Mouse (Mus musculus) hematopoietic stem cell, adult 5-6 weeks (primary cell): ENCODE measurements around the gene Dtnb. TPM values are rescaled to one million over a fixed set of nuclear protein-coding genes. Genes with fewer than 3 reads are reported as not detected.

Experiments used
- ATAC-seq, 2 experiments: fragments of 125-278 bp in 1 of 2; replicated peaks in 1 of 2; 2 replicates each; pipeline ENCODE4 v1.8.0; 2016 to 2017; ENCODE audit warnings: inconsistent platforms in 2 of 2, mild to moderate bottlenecking in 2 of 2, moderate number of reproducible peaks in 2 of 2, low read depth in 1 of 2, moderate TSS enrichment in 1 of 2; ENCODE audit not compliant: low FRiP score in 2 of 2, poor library complexity in 2 of 2, severe bottlenecking in 2 of 2, insufficient read depth in 1 of 2, low TSS enrichment in 1 of 2
- total RNA-seq: library from RNA; stranded (forward); fragments of 172-1452, 232-1000 nt; gene quantifications from 2 replicates; pipeline ENCODE4 v1.2.3, GENCODE M21; 2017

Gene Dtnb
- total RNA-seq, 1 experiment from 2014 or later: 26.0 TPM

DNA sequence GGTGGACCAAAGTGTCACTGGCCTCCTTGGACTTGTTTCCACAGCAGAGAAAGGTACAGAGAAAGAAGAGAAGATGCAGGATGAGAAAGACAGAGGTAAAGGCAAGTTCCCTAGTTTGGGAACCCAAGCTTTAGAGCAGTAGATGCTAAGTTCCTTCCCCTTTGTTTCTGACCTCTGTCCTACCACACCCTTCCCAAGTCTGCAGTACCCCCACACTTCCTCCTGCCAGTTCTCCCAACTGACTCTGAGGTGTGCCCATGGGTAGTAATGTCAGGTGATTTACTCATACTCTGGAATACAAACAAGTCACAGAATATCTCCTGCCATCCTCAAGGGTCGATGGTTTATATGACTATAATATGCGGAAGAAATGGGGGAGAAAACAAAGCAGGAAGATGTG is 203.8 kb downstream of the Dtnb start:
- no peak; a peak in 1 of 4 replicates for ATAC-seq

DNA sequence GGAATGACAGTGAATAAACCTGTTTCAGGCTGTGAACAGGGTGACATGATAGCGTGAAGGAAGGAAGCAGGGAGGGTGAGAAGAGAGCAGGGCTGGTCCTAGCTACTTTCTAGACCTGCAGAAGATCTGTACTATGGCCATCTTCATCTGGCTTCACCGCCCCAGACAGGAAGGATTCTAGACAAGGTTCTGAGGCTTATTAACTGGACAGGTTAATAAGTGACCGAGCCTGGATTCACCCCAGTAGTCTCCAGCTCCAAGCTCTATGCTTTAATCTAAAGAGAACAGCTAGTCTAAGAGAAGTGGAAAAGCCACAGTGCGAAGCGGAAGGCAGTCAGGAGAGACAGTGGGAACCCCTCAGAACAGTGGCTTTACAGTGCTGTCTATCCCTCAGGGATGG is 205.5 kb downstream of the Dtnb start:
- ATAC-seq: no peak

DNA sequence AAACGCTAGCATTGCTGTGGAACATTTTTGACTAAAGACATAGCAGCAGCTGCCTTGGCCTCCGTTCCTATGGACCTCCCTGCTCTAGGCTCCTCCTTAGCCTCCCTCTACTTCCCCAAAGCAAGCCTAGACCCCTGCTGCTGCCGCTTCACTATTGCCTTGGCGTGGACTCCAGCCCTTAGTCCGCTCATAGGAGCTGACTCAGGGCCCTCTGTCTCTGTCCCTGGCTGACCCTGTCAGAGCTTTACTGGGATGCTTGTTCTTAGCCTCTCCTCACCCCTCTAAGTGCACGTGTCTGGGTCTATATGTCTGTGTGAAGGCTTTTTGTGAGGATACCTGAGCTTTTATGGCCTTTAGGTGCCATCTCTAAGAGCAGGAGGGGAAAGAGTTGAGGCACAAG is 206.1 kb downstream of the Dtnb start:
- ATAC-seq: no peak

DNA sequence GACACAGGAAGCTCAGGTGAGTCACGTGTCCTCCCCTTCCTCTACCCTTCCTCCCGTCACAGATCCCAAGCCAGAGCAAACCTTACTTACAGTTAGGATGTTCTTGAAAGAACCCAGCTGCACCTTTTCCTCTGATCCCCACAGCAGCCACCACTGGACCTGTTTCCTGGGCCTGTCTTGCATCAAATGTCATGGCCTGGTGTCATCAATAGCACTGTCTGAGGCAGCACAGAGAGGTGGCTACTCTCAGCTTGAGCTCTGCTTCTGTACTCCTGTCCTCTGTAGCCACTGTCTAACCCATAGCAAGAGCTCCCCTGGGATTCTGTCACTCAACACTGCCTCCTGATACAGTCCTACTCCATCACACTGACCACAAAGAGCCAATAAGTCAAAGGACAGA is 207.5 kb downstream of the Dtnb start:
- ATAC-seq: no peak

DNA sequence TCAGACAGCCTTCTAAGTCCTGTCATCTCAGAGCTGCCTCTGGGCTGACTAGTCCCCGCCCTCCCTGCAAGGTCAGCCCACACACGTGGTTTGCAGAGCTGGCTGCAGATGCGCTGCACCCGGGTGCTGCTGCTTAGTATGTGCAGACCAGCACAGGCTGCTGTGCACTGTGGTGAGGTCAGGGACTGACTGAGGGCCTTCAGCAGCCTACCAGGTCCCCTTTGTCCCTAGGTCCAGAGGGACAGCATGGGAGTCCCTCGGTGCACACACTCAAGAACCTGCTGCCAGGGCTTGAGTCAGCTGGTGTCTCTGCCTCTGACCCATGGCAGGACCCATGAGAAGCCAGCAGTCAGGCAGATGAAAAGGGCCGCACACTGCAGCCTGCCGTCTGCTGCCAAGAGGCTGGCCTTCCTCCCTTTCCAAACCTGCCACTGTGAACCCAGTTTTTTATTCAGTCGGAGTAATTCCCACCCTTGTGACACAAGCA is 208.3 kb downstream of the Dtnb start:
- peak; percentile 68 to 69 for ATAC-seq

DNA sequence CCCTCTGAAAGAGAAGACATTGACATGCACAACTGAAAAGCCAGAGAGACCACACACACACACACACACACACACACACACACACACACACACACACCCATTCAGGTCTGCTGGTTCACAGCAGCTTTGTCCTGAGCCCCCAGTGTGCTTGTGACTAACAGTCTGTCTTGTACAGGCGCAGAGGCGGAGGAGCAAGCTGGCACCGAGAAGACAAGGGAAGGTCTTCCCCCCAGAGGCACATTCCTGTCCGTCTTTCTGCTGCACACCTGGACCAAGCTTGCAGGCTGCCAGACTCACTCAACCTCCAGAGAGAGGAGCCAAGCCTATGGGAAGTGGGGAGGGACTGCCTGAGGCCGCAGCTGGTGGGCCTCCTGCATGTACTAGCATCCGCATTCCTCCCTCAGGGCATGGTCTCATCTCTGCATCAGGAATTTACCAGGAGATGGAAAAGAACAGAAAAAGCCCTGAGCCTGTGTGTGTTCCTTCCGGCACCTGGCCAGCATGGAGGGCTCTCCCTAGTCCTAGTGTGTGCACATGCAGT is 208.8 kb downstream of the Dtnb start:
- ATAC-seq: 0 out of 4 replicates have a peak, but pooled peaks have one; percentile 3 to 5

DNA sequence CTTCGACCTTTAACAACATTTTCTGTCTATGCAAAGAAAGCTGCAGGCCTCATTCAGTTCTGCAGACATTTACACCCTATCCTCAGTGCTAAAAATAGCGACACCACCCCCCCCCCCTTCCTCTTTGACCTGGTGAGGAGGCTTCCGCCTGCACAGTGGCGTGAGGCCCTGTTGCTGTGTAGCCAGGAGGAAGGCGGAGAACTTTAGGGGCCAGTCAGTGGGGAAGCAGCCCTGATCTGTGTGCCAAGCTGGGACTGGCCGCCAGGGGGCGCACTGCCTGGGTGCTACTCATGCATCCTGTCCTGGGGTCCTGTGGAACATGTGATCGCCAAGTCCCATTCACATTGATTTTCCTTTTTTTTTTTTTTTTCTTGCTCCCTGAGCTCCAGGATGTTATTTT is 209.3 kb downstream of the Dtnb start:
- ATAC-seq: peak; percentile 95 to 97

DNA sequence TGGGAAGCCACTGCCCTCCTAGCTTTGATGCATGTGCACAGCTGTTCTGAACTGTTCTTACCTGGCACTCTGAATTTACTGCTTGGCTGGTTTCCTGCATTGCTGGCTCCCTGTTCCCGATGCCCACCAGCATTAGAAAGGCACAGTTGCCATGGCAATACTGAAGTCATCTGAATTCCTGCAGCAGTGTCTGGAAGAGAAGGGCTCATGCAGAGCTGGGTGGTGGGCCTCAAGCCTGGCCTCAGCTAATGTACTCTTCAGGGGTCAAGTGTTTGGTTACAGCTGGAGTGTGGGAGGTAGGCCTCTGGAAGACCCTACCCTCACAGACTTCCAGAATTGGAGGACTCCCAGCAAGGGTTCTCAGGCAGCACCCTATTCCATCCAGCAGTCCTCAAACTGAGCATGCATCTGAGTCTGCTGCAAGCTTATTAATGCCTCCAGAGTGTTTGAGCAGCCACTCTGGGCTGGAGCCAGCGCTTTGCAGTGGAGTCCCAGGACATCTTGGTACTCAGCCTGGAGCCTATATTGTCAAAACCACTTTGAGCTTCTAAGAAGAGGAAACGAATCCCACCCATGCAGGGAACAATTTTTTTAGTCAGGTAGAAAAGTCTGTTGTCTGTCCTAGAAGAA is 211.1 kb downstream of the Dtnb start:
- no peak for ATAC-seq

DNA sequence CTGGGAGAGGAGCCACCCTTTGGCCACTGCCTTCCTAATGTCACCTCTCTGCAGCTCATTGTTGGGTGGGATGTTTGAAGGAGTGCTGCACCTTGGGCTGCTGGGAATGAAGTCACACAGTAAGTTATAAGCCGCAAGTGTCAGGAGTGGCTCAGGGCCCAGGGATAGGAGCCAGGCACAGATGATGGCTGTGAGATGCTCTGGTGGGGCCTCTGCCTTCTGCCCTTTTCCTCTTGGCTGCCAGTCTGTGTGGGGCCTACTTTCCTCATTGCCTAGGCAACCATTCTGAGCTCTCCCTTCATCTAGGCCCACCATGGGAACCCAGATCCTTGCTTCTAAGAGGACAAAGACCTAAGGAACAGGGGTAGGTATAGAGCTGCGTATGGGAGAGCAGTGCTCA is 212.1 kb downstream of the Dtnb start:
- no peak for ATAC-seq

DNA sequence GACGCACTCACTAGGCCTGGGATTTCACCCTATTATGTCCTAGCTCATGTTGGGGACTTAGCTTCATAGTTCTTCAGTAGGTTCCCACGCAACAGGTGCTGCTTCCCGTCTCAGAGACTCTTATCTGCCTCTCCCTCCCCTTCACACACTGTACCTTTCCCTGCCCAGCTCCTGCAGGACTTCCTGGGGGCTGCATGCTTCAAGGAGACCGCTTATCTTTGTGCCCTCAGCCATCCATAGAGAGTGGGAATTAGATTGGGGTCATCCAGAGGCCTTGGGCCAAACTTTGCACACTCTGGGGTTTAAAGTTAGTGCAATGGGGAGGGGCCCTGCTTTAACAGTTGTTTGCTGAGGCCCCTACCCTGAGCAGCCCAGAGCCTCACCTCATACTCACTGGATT is 212.5 kb downstream of the Dtnb start:
- ATAC-seq: no peak

DNA sequence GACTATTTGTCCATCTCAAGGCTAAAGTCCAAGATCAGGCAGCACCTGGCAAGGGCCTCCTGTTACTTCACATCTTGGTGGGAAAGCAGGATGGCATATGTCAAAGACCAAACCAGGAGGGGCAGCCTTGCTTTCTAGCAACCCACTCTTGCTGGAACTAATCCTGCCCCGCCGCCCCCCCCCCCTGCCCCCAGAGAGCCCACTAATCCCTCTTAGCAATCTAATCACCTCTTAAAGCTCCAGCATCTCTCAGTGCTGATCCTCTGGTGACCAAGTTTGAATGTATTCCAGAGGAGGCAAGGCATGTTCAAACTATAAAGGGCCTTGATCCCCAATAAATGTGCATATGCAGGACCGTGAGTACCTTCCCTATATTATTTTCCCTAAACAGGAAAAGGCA is 214.9 kb downstream of the Dtnb start:
- no peak for ATAC-seq

DNA sequence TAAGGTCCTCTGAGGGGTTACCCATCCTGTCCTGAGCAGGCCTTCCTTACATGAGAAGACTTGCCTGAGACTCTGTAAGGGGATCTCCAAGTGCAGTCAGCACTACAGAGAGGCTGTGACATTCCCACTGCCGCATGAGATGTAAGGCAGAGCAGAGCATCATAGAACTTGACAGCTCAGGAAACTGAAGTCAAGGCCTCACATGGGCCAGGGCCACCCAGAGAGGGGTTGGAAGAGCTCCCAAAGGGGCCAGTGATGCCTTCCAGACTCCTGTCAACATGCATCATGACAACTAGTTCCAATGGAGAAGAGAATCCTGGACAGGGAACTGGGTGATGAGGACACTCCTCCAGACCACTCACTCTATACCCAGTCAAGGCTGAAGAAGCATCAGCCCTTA is 215.4 kb downstream of the Dtnb start:
- no peak for ATAC-seq

DNA sequence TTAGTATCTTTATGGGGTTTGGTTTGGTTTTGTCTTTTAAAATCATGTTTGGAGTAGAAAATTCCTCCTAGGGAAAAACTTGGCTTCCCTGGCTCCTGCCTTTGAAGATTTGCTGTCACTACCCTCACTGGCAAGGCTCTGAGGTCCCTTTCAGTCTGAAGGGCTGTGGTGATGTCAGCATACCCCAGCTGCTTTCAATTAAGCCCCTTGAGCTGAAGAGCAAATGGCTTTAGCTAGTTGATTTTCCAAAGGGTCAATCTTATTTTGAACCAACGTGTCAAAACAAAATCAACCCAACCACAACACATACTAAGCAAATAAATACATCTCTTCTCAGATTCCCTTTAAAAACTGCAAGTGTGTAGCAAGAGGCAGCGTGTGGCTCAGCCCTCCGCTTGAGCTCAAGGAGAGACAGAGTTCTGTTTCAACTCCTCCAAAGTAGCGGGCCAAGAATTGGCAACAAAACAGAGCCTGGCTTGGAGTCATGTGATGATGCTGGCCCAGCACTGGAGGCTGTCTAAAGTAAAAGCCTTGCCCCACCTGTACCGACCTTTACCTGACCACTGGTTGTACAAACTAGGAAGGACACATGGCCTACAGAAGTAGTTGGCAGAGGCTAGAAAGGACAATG is 216.4 kb downstream of the Dtnb start:
- ATAC-seq: no peak

DNA sequence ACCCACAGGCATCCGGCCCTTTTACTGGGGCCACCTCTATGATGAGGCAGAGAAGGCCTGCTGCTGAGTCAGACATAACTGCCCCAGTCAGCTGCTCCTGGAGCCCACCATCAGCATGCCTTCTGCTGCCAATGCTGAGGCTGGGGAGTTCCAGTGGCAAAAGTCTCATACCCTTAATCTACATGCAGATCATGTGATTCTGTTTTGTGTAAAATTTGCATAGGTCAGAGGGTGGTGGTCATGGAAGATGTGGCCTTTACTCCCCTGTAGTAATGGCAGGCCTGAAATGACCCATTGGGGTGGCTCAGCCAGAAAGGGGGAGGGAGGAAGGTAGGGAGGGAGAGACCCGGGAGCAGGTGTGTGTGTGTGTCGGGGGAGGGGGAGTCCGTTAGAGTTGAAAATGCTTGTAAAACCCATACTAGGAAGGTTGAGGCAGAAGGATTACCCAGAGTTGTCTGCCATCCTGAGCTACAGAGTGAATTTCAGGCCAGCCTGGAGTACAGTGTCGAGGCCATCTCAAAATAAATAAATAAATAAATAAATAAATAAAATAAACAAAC is 217.5 kb downstream of the Dtnb start:
- ATAC-seq: no peak

DNA sequence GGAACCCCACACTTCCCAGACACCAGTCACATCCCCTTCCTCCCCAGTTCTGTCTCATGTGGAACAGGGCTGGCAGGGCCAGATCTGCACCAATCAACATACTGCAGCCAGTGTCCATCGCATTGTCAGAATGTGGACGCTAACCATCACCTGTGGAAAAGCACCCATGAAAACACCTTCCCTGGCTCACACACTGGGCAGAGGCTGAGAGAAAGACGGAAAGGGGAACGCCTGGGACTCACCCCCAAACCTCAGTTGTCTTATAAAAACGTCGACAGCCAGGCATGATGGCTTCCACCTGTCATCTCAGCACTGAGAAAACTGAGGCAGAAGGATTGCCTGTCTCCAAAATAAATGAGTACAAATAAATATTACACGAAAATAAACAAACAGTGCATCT is 219.1 kb downstream of the Dtnb start:
- no peak for ATAC-seq

DNA sequence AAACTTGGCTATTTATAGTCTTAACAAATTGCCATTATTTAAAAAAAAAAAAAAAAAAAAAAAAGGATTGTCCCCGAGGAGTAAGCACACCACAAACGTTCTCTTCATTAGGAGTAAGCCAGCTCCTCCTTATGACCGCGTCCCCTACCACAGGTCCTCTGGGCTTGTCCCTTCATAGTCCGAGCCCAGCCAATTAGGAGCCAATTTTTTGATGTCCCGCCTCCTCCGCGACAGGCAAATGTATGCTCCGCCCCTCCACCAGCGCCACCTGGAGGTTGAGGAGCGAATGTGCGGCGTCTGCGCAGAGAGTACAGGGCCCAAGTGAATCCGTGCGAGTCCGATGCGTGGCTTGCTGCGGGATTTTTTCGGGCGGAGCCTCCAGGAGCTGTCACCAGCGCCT is 219.6 kb downstream of the Dtnb start:
- peak; percentile 96 to 99 for ATAC-seq

DNA sequence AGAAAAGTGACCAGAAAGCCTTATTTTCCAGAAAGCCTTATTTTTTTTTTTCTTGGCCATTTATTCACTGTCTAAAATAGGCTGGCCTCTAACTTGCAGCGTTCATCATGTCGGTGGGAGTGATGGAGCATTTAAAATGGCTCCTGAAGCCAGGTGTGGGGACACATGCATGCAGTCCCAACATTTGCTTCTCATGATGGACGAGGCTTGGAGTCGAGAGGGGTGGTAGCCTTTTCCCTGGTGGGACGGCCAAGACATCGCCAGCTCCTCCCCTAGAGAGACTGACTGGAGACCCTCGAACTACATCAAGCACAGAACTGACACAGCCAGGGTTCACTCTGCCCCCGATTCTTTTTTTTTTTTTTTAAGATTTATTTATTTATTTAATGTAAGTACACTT is 220.1 kb downstream of the Dtnb start:
- no peak for ATAC-seq

DNA sequence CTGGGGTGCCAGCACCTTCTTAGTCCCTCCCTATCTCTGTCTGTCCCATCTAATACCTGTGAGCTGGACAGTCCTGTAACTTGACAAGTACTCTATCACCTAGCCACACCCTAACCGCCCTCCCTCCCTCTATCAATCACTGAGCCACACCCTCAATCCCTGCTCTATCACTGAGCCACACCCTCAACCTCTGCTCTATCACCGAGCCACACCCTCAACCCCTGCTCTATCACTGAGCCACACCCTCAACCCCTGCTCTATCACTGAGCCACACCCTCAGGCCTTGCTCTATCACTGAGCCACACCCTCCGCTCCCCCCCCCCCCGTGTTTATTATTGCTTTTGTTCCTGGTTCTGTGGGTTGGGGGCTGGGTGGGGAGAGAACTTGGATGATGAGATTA is 223.4 kb downstream of the Dtnb start:
- ATAC-seq: no peak

DNA sequence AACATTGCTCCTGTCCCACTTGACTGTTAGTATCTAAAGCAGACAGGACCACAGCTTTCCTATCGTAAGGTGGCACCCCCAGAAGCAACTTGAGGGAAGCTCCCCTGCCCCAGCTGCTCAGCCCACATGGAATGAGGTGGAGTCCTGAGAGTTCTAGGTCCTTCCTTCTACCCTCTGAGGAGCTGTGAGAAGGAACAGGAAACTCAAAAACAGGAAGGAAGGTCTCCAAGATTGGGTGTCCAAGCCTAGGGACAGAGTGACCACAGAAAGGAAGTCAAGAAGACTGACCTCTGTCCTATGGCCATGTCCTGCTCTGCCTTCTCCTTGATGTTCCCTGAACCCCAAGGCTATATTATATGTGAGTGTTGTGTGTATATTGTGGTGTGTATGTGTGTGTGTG is 227.4 kb downstream of the Dtnb start:
- ATAC-seq: peak; percentile 29 to 37; a peak in 2 of 4 replicates
